Mouse (Mus musculus) frontal cortex, postnatal 10 days (tissue): Measurements from ENCODE around the gene Ncaph2.

Source experiments
- DNase-seq, 2 experiments: peaks; one replicate each; pipeline ENCODE4 v3.0.0; 2022; ENCODE audit warnings: low spot score in 2 of 2, mixed read lengths in 1 of 2

Ncaph2 gene

GRCm38 (mm10) chr15:89378831-89379401 lies 23.4 kb downstream of the Ncaph2 start, which contains the start of gene Odf3b:
Gene Odf3b, minus strand, starts transcription at chr15:89379282.
- DNase-seq: no peak

- DNase-seq: no peak
Observed at GRCm38 (mm10) chr15:89379429-89379828, 23.9 kb downstream of the Ncaph2 start.

GRCm38 (mm10) chr15:89384617-89385016 lies 29.1 kb downstream of the Ncaph2 start, which contains the start of gene Klhdc7b:
Gene Klhdc7b, plus strand, starts transcription at chr15:89384917.
- DNase-seq: no peak

GRCm38 (mm10) chr15:89387127-89387526 lies 31.6 kb downstream of the Ncaph2 start:
- no peak for DNase-seq

- no peak for DNase-seq
Observed at GRCm38 (mm10) chr15:89390081-89390480, 34.6 kb downstream of the Ncaph2 start.

GRCm38 (mm10) chr15:89396883-89397282 lies 41.4 kb downstream of the Ncaph2 start:
- DNase-seq: no peak

GRCm38 (mm10) chr15:89398146-89398545 lies 42.6 kb downstream of the Ncaph2 start:
- DNase-seq: no peak

- no peak for DNase-seq
Observed at GRCm38 (mm10) chr15:89399716-89400115, 44.2 kb downstream of the Ncaph2 start.

- no peak for DNase-seq
Observed at GRCm38 (mm10) chr15:89402471-89402870, 47.0 kb downstream of the Ncaph2 start.

GRCm38 (mm10) chr15:89404831-89405623 lies 49.5 kb downstream of the Ncaph2 start:
- DNase-seq: no peak

- DNase-seq: no peak
Observed at GRCm38 (mm10) chr15:89406691-89407090, 51.2 kb downstream of the Ncaph2 start.

- DNase-seq: no peak
Observed at GRCm38 (mm10) chr15:89410118-89410517, 54.6 kb downstream of the Ncaph2 start, which contains the start of gene Syce3. Gene Syce3, minus strand, starts transcription at chr15:89410503.

- no peak for DNase-seq
Observed at GRCm38 (mm10) chr15:89415282-89415681, 59.8 kb downstream of the Ncaph2 start.

GRCm38 (mm10) chr15:89421938-89422337 lies 66.4 kb downstream of the Ncaph2 start:
- no peak for DNase-seq
